In genomic region chr6:93962757-93963336, GRCm38 (mm10) we compare ENCODE assay signal across 14 mouse cellular contexts.
A peak's percentile ranks its signal among the peaks of the same experiment; 100 is the strongest.
DNase-seq lines count a peak whose midpoint lies in the region; ATAC-seq lines count a peak whose summit lies in the region.
"Had no signal": no experiment of that assay in that cellular context is flagged by ENCODE, and none has a peak within 500 bp of the region (broad histone marks: within the 10 kb centered on the region; RNA-seq: fewer than 3 reads in every experiment).

No protein-coding gene starts in this region.

- H3K4me3 ChIP-seq in forebrain, embryonic 13.5 days: no peak overlapping the region
- H3K4me3 ChIP-seq in forebrain, embryonic 10.5 days: no peak overlapping the region
- H3K4me3 ChIP-seq: hindbrain, embryonic 12.5 days had no signal

- H3K27me3 ChIP-seq in forebrain, embryonic 13.5 days: no peaks in the 10 kb centered on the region
- no peaks in the 10 kb centered on the region for H3K27me3 ChIP-seq in forebrain, embryonic 10.5 days (ENCODE audit: poor library complexity, severe bottlenecking)
- H3K27me3 ChIP-seq: hindbrain, embryonic 12.5 days had no signal

- no peak overlapping the region for H3K9ac ChIP-seq in forebrain, embryonic 13.5 days
- H3K9ac ChIP-seq: hindbrain, embryonic 12.5 days had no signal

- H3K4me1 ChIP-seq in forebrain, embryonic 13.5 days: peaks cover 6% of the 10 kb centered on the region
- 0 out of 2 replicates have a peak, but pooled peaks cover 6% of the 10 kb centered on the region for H3K4me1 ChIP-seq in forebrain, embryonic 10.5 days
- H3K4me1 ChIP-seq: hindbrain, embryonic 12.5 days had no signal

- DNase-seq in forebrain, embryonic 10.5 days (ENCODE audit: extremely low spot score, low spot score): no peak
- peak; percentile 3 to 51 for DNase-seq in layer of hippocampus, adult 18-20 months (ENCODE audit: low spot score in 2 of 2)
- no peak for DNase-seq in layer of hippocampus, postnatal 25 days (ENCODE audit: extremely low spot score in 1 of 2, low spot score in 1 of 2)
- peak; percentile 62 for DNase-seq in brain, embryonic 18.5 days (ENCODE audit: low read depth, low spot score)
- peak; percentile 20 to 21 for DNase-seq in right cerebral cortex, adult 2 months (ENCODE audit: low spot score in 2 of 2)
- no peak for DNase-seq in gastrocnemius, postnatal 25 days
- no peak for DNase-seq in lung, postnatal 25 days (ENCODE audit: low spot score)
- DNase-seq: adrenal gland, adult 8-10 months; cerebellum, adult 11 months; lung, postnatal 4 days; thymus, postnatal 14 days had no signal

- WGBS in forebrain, embryonic 13.5 days: 85% methylated on average over 5 of the region's 5 CpGs
- 93% methylated on average over 5 of the region's 5 CpGs for WGBS in forebrain, embryonic 10.5 days

- no peaks in the 10 kb centered on the region for H3K36me3 ChIP-seq in forebrain, embryonic 13.5 days (ENCODE audit: poor library complexity, severe bottlenecking)
- no peaks in the 10 kb centered on the region for H3K36me3 ChIP-seq in forebrain, embryonic 10.5 days (replicated peaks)
- H3K36me3 ChIP-seq: G1E; hindbrain, embryonic 12.5 days had no signal

- H3K27ac ChIP-seq in forebrain, embryonic 13.5 days: no peak overlapping the region
- no peak overlapping the region for H3K27ac ChIP-seq in forebrain, embryonic 10.5 days
- H3K27ac ChIP-seq: hindbrain, embryonic 12.5 days had no signal

- no peaks in the 10 kb centered on the region for H3K9me3 ChIP-seq in forebrain, embryonic 13.5 days (replicated peaks)
- H3K9me3 ChIP-seq in forebrain, embryonic 10.5 days: no peaks in the 10 kb centered on the region
- H3K9me3 ChIP-seq: G1E; hindbrain, embryonic 12.5 days had no signal

- ATAC-seq in forebrain, embryonic 13.5 days: peak; percentile 13; the same call in 1 of the 2 replicates

- no peak overlapping the region for H3K4me2 ChIP-seq in forebrain, embryonic 13.5 days
- H3K4me2 ChIP-seq: hindbrain, embryonic 12.5 days had no signal

Comparison
In these comparisons a context has a peak if more than half of its experiments do, and no peak if none do; other contexts are left out.
1. DNase-seq: peak in layer of hippocampus, adult 18-20 months (2 of 2), brain, embryonic 18.5 days (single experiment) and right cerebral cortex, adult 2 months (2 of 2); none in forebrain, embryonic 10.5 days (single experiment), layer of hippocampus, postnatal 25 days (0 of 2), gastrocnemius, postnatal 25 days (single experiment) and lung, postnatal 25 days (single experiment).